Mouse (Mus musculus) myocyte (in vitro differentiated cells): ENCODE results near the gene Hmox2. TPM values are rescaled to one million over a fixed set of nuclear protein-coding genes. Genes with fewer than 3 reads are reported as not detected.
"Not testable (repeated sequence)": the region's sequence is repeated elsewhere in the genome, so short reads cannot be mapped to it uniquely, and the experiment has no call there.

Experiments
- H3K27me3 ChIP-seq: one replicate; pipeline ENCODE4 v1.6.1; 2011; ENCODE audit not compliant: control insufficient read depth, insufficient read depth, insufficient read length
- H3K36me3 ChIP-seq: one replicate; pipeline ENCODE4 v1.6.1; 2011; ENCODE audit not compliant: control insufficient read depth, insufficient read depth
- H3K4me2 ChIP-seq: one replicate; pipeline ENCODE4 v1.6.1; 2011; ENCODE audit warnings: low read depth, control low read depth
- H3K4me3 ChIP-seq: one replicate; pipeline ENCODE4 v1.5.1; 2011; ENCODE audit warnings: mild to moderate bottlenecking, control low read depth, moderate library complexity
- H3K79me2 ChIP-seq: one replicate; pipeline ENCODE4 v1.6.1; 2011; ENCODE audit not compliant: control insufficient read depth, insufficient read depth
- H3ac ChIP-seq: one replicate; pipeline ENCODE4 v1.6.1; 2011; ENCODE audit not compliant: control insufficient read depth, insufficient read length
- CEBPB ChIP-seq: IDR thresholded peaks from 2 replicates; pipeline ENCODE4 v1.6.1; 2011; ENCODE audit warnings: mild to moderate bottlenecking, moderate library complexity; ENCODE audit not compliant: poor library complexity, insufficient read depth, severe bottlenecking
- E2F4 ChIP-seq: IDR thresholded peaks from one replicate; pipeline ENCODE4 v1.6.1; 2011; ENCODE audit warnings: mild to moderate bottlenecking, control low read depth, moderate library complexity; ENCODE audit not compliant: insufficient read depth
- MAX ChIP-seq: IDR thresholded peaks from one replicate; pipeline ENCODE4 v1.6.1; 2011; ENCODE audit warnings: low read depth, mild to moderate bottlenecking, control low read depth
- MYOD1 ChIP-seq, 3 experiments: IDR thresholded peaks; one replicate each; pipeline ENCODE4 v1.6.1; 2011; ENCODE audit warnings: control low read depth in 2 of 3, low read depth in 2 of 3, mild to moderate bottlenecking in 2 of 3, moderate library complexity in 1 of 3; ENCODE audit not compliant: insufficient read length in 2 of 3, control insufficient read depth in 1 of 3
- MYOG ChIP-seq, 3 experiments: IDR thresholded peaks; one replicate each; pipeline ENCODE4 v1.6.1; 2011; ENCODE audit warnings: control low read depth in 2 of 3, low read depth in 2 of 3, mild to moderate bottlenecking in 2 of 3; ENCODE audit not compliant: insufficient read length in 2 of 3, control insufficient read depth in 1 of 3, insufficient read depth in 1 of 3
- POLR2A ChIP-seq: IDR thresholded peaks from one replicate; pipeline ENCODE4 v1.6.1; 2011; ENCODE audit warnings: low read depth, mild to moderate bottlenecking, control low read depth, moderate library complexity; ENCODE audit not compliant: insufficient read length
- POLR2AphosphoS2 ChIP-seq: IDR thresholded peaks from one replicate; pipeline ENCODE4 v1.6.1; 2011; ENCODE audit warnings: low read depth, control low read depth; ENCODE audit not compliant: insufficient read length
- REST ChIP-seq: IDR thresholded peaks from one replicate; pipeline ENCODE4 v1.6.1; 2011; ENCODE audit warnings: mild to moderate bottlenecking, control low read depth, moderate library complexity; ENCODE audit not compliant: insufficient read depth, insufficient read length
- SRF ChIP-seq: IDR thresholded peaks from one replicate; pipeline ENCODE4 v1.6.1; 2011; ENCODE audit warnings: low read depth; ENCODE audit not compliant: control insufficient read depth, insufficient read length
- TCF12 ChIP-seq: IDR thresholded peaks from one replicate; pipeline ENCODE4 v1.6.1; 2011; ENCODE audit warnings: mild to moderate bottlenecking, control low read depth; ENCODE audit not compliant: poor library complexity, insufficient read depth, severe bottlenecking
- TCF3 ChIP-seq: IDR thresholded peaks from one replicate; pipeline ENCODE4 v1.6.1; 2011; ENCODE audit warnings: low read depth, control low read depth; ENCODE audit not compliant: insufficient read length
- USF1 ChIP-seq: IDR thresholded peaks from one replicate; pipeline ENCODE4 v1.6.1; 2011; ENCODE audit warnings: low read depth, mild to moderate bottlenecking, control low read depth, moderate library complexity
- polyA plus RNA-seq: library from polyadenylated mRNA; unstranded; fragments of >200 nt; fragmentation: generic; extraction: Trizol; gene quantifications from one replicate; pipeline ENCODE4 v1.2.1, GENCODE M21; 2012; ENCODE audit warnings: missing spikeins

Gene Hmox2
- polyA plus RNA-seq, 1 experiment, result 46.7 TPM

GRCm38 (mm10) chr16:4739994-4740393 lies 13.8 kb downstream of the Hmox2 start:
- H3K36me3 ChIP-seq, result no peaks in the 10 kb centered on the region
- H3K27me3 ChIP-seq, result no peaks in the 10 kb centered on the region
- H3K79me2 ChIP-seq, result peaks cover 17% of the 10 kb centered on the region
- TF ChIP-seq POLR2A (no peak), MYOG (IDR thresholded peaks at IDR 0.05; ENCODE audit: control insufficient read depth in 1 of 3, insufficient read depth in 1 of 3, insufficient read length in 2 of 3, low read depth in 2 of 3) (no peak), CEBPB (no peak), TCF12 (no peak), POLR2AphosphoS2 (no peak), TCF3 (no peak), SRF (no peak), REST (no peak), MYOD1 (IDR thresholded peaks at IDR 0.05; ENCODE audit: control insufficient read depth in 1 of 3, insufficient read length in 2 of 3, low read depth in 2 of 3) (no peak), E2F4 (no peak), USF1 (no peak), MAX (no peak)
- H3K4me2 ChIP-seq, result no peak overlapping the region
- no peak overlapping the region for H3K4me3 ChIP-seq
- no peak overlapping the region for H3ac ChIP-seq

GRCm38 (mm10) chr16:4742186-4742585 lies 16.0 kb downstream of the Hmox2 start:
- Histone ChIP-seq H3K36me3 (no peaks in the 10 kb centered on the region), H3K4me2 (no peak overlapping the region), H3K79me2 (peaks cover 8% of the 10 kb centered on the region), H3K4me3 (no peak overlapping the region), H3K27me3 (no peaks in the 10 kb centered on the region), H3ac (no peak overlapping the region)
- TF ChIP-seq MYOD1 (IDR thresholded peaks at IDR 0.05; ENCODE audit: control insufficient read depth in 1 of 3, insufficient read length in 2 of 3, low read depth in 2 of 3) (no peak), MYOG (IDR thresholded peaks at IDR 0.05; ENCODE audit: control insufficient read depth in 1 of 3, insufficient read depth in 1 of 3, insufficient read length in 2 of 3, low read depth in 2 of 3) (no peak), POLR2A (no peak), POLR2AphosphoS2 (no peak), USF1 (no peak), SRF (no peak), REST (no peak), CEBPB (no peak), TCF12 (no peak)

- Histone ChIP-seq H3K79me2 (no peaks in the 10 kb centered on the region), H3K36me3 (no peaks in the 10 kb centered on the region), H3K4me2 (no peak overlapping the region), H3ac (no peak overlapping the region), H3K27me3 (no peaks in the 10 kb centered on the region), H3K4me3 (no peak overlapping the region)
- TF ChIP-seq TCF3 (no peak), MAX (no peak)
These were observed 26.0 kb downstream of the Hmox2 start for GRCm38 (mm10) chr16:4752155-4752554.

GRCm38 (mm10) chr16:4754045-4754444 lies 27.9 kb downstream of the Hmox2 start:
- Histone ChIP-seq H3K4me2 (no peak overlapping the region), H3ac (no peak overlapping the region), H3K79me2 (no peaks in the 10 kb centered on the region), H3K27me3 (no peaks in the 10 kb centered on the region), H3K36me3 (no peaks in the 10 kb centered on the region), H3K4me3 (no peak overlapping the region)
- TF ChIP-seq CEBPB (no peak), SRF (no peak), REST (no peak), TCF12 (no peak), USF1 (no peak), POLR2A (no peak), MYOD1 (IDR thresholded peaks at IDR 0.05; ENCODE audit: control insufficient read depth in 1 of 3, insufficient read length in 2 of 3, low read depth in 2 of 3) (no peak), POLR2AphosphoS2 (no peak), E2F4 (no peak), TCF3 (no peak), MYOG (IDR thresholded peaks at IDR 0.05; ENCODE audit: control insufficient read depth in 1 of 3, insufficient read depth in 1 of 3, insufficient read length in 2 of 3, low read depth in 2 of 3) (no peak), MAX (no peak)

- H3K4me2 ChIP-seq, H3K27me3 ChIP-seq, H3ac ChIP-seq, H3K79me2 ChIP-seq, H3K4me3 ChIP-seq, H3K36me3 ChIP-seq: not testable (repeated sequence)
These were observed 30.6 kb downstream of the Hmox2 start for GRCm38 (mm10) chr16:4756660-4757335.
